Mouse (Mus musculus) stomach, embryonic 15.5 days (tissue): ENCODE data around the gene Pdia3. TPM values are rescaled to one million over a fixed set of nuclear protein-coding genes. Genes with fewer than 3 reads are reported as not detected.

ENCODE experiments used
- ATAC-seq: fragments of 200-750 bp; cut with Nextera tagmentation; 2 replicates; pipeline ENCODE4 v1.8.0; 2017; ENCODE audit warnings: low read depth, moderate number of reproducible peaks, moderate TSS enrichment; ENCODE audit not compliant: insufficient read depth, low FRiP score
- H3K27ac ChIP-seq: fragments of 300-500 bp; sonication (generic); 2 replicates; pipeline ENCODE4 v1.5.1; 2015; ENCODE audit warnings: mild to moderate bottlenecking, inconsistent platforms
- H3K27me3 ChIP-seq: fragments of 300-500 bp; sonication (generic); replicated peaks from 2 replicates; pipeline ENCODE4 v1.6.1; 2015; ENCODE audit warnings: inconsistent platforms
- H3K36me3 ChIP-seq: fragments of 300-500 bp; sonication (generic); 2 replicates; pipeline ENCODE4 v1.6.1; 2015; ENCODE audit warnings: inconsistent platforms
- H3K4me1 ChIP-seq: fragments of 300-500 bp; sonication (generic); 2 replicates; pipeline ENCODE4 v1.6.1; 2015; ENCODE audit warnings: inconsistent platforms
- H3K4me2 ChIP-seq: fragments of 300-500 bp; sonication (generic); 2 replicates; pipeline ENCODE4 v1.6.1; 2015; ENCODE audit warnings: mild to moderate bottlenecking, inconsistent platforms
- H3K4me3 ChIP-seq: fragments of 300-500 bp; sonication (generic); replicated peaks from 2 replicates; pipeline ENCODE4 v1.5.1; 2015; ENCODE audit warnings: inconsistent platforms
- H3K9ac ChIP-seq: fragments of 300-500 bp; sonication (generic); 2 replicates; pipeline ENCODE4 v1.6.1; 2015; ENCODE audit warnings: inconsistent platforms
- H3K9me3 ChIP-seq: fragments of 300-500 bp; sonication (generic); 2 replicates; pipeline ENCODE4 v1.6.1; 2016; ENCODE audit warnings: inconsistent platforms
- WGBS: fragments of 180-500 bp; shearing (Covaris S2); methylation state at CpG from one replicate; pipeline ENCODE4 v1.1.7; 2015; 5-methylcytosine and 5-hydroxymethylcytosine counted together
- polyA plus RNA-seq: library from polyadenylated mRNA; unstranded; fragments of >200 nt; fragmentation: Nextera tagmentation; extraction: Ambion mirVana; gene quantifications from 2 replicates; pipeline ENCODE4 v1.2.1, GENCODE M21; 2015

Gene Pdia3
- polyA plus RNA-seq, 1 experiment from 2014 or later = 742 TPM

DNA sequence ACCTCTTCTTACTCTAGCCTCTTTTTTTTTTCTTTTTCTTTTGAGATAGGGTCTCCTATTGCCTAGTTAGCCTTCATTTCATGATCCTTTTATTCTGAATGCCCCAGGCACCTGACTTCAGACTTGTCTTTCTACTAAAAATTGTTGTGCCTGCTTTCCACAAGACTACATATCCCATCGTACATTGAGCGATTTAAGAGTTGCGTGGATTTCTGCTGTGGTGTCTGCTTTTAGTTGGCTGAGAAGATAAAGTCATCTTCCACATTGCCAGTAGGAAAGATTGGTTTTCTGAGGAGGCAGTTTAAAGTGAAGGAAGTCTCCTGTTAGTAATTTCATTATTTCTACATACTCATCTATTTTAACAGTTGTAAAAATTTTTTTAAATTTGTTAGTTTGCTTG lies 2.0 kb downstream of the Pdia3 start:
- Histone ChIP-seq H3K27ac (no peak overlapping the region), H3K9me3 (no peaks in the 10 kb centered on the region), H3K4me2 (peak overlapping the region; percentile 65), H3K4me1 (peaks cover 24% of the 10 kb centered on the region; the same call in 1 of the 2 replicates), H3K4me3 (peak overlapping the region; percentile 67), H3K36me3 (peaks cover 10% of the 10 kb centered on the region; the same call in 1 of the 2 replicates), H3K27me3 (no peaks in the 10 kb centered on the region), H3K9ac (no peak overlapping the region)
- no peak for ATAC-seq
- 70% methylated on average over 3 of the region's 3 CpGs for WGBS

DNA sequence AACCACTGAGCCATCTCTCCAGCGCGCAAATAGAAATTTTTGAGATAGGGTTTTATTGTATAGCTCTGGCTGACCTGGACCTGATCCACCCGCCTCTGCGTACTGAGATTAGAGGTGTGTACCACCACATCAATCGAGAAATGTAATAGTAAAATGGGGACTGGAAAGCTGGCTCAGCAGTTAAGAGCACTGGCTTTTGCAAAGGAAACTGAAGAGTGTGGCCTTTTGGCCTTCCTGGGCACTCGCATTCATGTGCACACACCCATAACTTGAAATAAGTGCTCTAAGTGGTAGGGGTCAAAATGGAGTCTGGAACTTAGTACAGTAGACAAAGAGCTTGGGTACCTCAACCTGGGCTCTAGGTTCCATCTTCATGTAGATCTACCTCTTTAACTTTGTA lies 2.8 kb downstream of the Pdia3 start:
- H3K4me2 ChIP-seq = peak overlapping the region; percentile 29
- no peaks in the 10 kb centered on the region for H3K9me3 ChIP-seq
- WGBS = 80% methylated on average over 6 of the region's 6 CpGs
- H3K4me1 ChIP-seq = peaks cover 24% of the 10 kb centered on the region; the same call in 1 of the 2 replicates
- H3K9ac ChIP-seq = no peak overlapping the region
- H3K4me3 ChIP-seq = no peak overlapping the region; the same call in 1 of the 2 replicates
- no peak overlapping the region for H3K27ac ChIP-seq
- H3K27me3 ChIP-seq = no peaks in the 10 kb centered on the region
- H3K36me3 ChIP-seq = peaks cover 10% of the 10 kb centered on the region; the same call in 1 of the 2 replicates
- no peak for ATAC-seq

DNA sequence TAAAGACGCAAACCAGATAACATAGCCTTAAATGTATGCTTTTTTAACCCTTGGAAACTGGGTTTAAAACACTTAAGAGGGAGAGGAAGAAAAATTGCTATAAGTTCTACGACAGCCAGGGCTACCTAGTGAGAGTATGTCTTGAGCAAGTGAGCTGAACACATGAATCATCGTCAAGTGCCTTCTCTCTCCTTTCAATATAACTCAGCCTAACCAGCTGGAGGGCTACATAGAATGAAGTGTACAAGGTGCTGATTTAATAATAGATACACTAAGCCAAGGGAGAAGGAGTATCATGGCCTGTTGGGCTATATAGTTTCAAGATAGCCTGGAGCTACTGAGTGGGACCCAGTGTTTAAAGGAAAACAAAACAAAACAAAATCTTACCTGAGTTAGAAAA lies 4.9 kb downstream of the Pdia3 start:
- Histone ChIP-seq H3K4me2 (no peak overlapping the region), H3K36me3 (peaks cover 20% of the 10 kb centered on the region; the same call in 1 of the 2 replicates), H3K4me1 (peaks cover 21% of the 10 kb centered on the region; the same call in 1 of the 2 replicates), H3K4me3 (no peak overlapping the region), H3K9ac (no peak overlapping the region), H3K9me3 (no peaks in the 10 kb centered on the region), H3K27ac (no peak overlapping the region), H3K27me3 (no peaks in the 10 kb centered on the region)
- WGBS = 77% methylated on average over 3 of the region's 3 CpGs
- ATAC-seq = no peak

DNA sequence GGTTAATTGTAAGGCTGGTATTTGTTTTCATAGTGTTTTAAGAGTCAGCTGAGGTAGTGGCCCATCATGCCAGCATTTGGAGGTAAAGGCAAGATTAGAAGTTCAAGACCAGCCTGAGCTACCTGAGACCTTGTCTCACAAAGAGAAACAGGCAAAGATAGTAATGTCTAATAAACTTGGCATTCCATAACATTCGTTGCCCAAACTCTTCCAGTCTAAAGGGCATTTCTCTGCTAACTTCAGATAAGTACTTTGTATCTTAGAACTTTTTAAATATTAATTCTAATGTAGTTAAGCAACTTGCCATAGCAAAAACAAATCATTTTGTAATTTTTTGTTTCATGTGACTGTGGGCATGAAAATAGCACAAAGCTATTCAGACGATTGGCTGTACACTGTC lies 9.6 kb downstream of the Pdia3 start:
- no peak overlapping the region for H3K9ac ChIP-seq
- H3K27ac ChIP-seq = no peak overlapping the region
- H3K36me3 ChIP-seq = peaks cover 30% of the 10 kb centered on the region; the same call in 1 of the 2 replicates
- no peak for ATAC-seq
- no peak overlapping the region for H3K4me3 ChIP-seq
- 92% methylated on average over 2 of the region's 2 CpGs for WGBS
- 0 out of 2 replicates have a peak, but pooled peaks cover 10% of the 10 kb centered on the region for H3K4me1 ChIP-seq
- H3K9me3 ChIP-seq = no peaks in the 10 kb centered on the region
- H3K27me3 ChIP-seq = no peaks in the 10 kb centered on the region
- no peak overlapping the region for H3K4me2 ChIP-seq

DNA sequence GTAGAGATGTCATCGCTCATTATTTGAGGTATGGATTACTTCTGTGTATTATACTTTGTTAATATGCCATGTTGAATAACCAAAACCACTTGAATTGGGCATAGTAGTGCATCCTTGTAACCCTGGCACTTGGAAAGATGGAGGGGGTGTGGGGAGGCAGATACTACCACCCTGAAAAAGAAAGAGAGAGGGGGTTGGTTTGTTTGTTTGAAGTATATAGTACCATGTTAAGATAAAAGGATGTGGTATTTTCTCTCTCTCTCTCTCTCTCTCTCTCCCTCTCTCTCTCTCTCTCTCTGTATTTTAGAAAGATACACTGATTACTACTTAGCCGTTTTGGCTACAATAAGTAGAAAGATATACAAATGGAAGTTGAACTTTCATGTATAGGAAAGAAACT lies 12.3 kb downstream of the Pdia3 start:
- Histone ChIP-seq H3K36me3 (peaks cover 41% of the 10 kb centered on the region; the same call in 1 of the 2 replicates), H3K4me3 (no peak overlapping the region), H3K4me2 (no peak overlapping the region), H3K27ac (no peak overlapping the region), H3K27me3 (no peaks in the 10 kb centered on the region), H3K9me3 (no peaks in the 10 kb centered on the region), H3K9ac (no peak overlapping the region), H3K4me1 (no peaks in the 10 kb centered on the region)
- ATAC-seq = no peak
- WGBS = 88% methylated on average over 2 of the region's 2 CpGs

DNA sequence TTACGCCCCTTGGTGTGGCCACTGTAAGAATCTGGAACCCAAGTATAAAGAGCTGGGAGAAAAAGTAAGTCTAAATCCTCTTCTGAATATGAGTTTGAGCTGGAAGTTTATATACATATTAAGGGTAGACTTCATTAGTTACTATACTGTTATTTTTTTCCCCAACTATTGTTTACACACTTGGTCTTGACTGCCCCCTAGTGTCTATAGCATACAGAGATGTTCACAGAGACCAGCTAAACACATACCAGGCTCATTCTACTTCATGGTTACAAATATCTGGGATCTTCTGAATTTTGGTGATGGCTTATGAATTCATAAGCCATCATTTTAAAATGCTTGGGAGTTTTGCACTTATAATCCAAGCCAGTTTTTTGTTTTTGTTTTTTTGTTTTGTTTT lies 21.3 kb downstream of the Pdia3 start:
- Histone ChIP-seq H3K9ac (no peak overlapping the region), H3K9me3 (no peaks in the 10 kb centered on the region), H3K4me2 (no peak overlapping the region), H3K4me3 (no peak overlapping the region), H3K4me1 (no peaks in the 10 kb centered on the region), H3K27ac (no peak overlapping the region), H3K36me3 (peaks cover 77% of the 10 kb centered on the region), H3K27me3 (no peaks in the 10 kb centered on the region)
- ATAC-seq = no peak
- 97% methylated on average over 1 of the region's 1 CpGs for WGBS

DNA sequence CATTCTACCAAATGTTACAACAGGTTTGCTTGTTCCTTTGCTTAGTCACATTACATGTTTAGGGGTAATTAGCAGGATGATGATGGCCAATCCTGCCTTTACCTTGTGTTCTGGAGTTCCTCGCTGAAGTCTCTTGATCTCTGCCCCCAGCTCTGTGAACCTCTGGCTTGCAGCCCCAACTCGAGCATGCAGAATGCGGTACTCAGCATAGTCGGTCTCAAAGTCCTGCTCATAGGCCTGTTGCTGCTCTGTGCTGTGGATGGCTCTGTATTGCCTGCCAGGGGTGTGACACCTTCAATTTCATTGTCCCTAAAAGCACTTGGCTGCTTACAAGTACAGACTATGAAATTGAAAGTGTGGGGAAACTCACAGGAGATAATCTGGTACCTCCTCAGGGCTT lies 26.2 kb downstream of the Pdia3 start:
- H3K4me2 ChIP-seq = no peak overlapping the region

DNA sequence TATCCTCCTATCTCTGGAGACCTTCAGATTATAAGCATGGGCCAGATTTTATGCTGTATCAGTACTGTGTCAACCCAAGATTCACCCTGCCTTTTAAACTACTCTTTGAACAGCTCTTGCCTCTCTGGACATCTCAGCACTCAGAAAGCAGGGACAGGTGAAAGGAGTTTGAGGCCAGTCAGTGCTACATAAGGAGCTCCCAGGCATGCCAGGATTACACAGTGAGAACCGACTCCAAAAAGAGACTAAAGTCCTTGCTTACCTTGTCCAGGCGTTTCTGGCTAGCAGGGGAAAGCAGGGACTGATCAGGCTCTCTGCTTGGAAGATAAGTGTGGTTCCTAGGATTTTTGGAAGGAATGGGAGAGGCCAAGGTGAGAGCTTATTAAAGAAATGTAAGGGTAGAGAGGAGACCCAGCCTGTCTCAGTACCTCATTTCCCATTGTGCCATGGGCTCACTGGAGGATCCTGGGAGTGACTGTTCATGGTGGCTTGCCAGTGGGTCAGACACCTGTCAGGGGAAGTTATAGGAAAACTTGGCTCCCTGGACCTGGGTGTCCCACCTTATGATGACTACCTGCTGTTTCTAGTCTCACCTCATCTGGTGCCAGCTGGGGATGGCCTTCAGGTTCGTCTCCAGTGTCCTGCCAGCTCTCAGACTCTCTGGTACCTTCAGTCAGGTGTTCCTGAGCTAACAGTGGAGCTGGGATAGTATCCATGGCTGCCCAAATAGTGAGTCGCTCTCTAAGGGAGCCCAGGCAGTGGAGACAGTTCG lies 27.4 kb downstream of the Pdia3 start:
- Histone ChIP-seq H3K4me1 (peaks cover 12% of the 10 kb centered on the region), H3K27me3 (no peaks in the 10 kb centered on the region), H3K4me2 (peak overlapping the region; percentile 87; the same call in 1 of the 2 replicates), H3K9me3 (no peaks in the 10 kb centered on the region), H3K4me3 (no peak overlapping the region), H3K27ac (no peak overlapping the region), H3K36me3 (peaks cover 24% of the 10 kb centered on the region), H3K9ac (no peak overlapping the region)
- WGBS = 54% methylated on average over 5 of the region's 5 CpGs
- no peak for ATAC-seq

More for the DNA sequence above, 26.2 kb downstream of the Pdia3 start:
- H3K9me3 ChIP-seq = no peaks in the 10 kb centered on the region
- H3K27ac ChIP-seq = no peak overlapping the region
- H3K4me3 ChIP-seq = no peak overlapping the region
- H3K4me1 ChIP-seq = peaks cover 12% of the 10 kb centered on the region
- ATAC-seq = no peak
- no peak overlapping the region for H3K9ac ChIP-seq
- peaks cover 34% of the 10 kb centered on the region for H3K36me3 ChIP-seq
- WGBS = 75% methylated on average over 4 of the region's 4 CpGs
- H3K27me3 ChIP-seq = no peaks in the 10 kb centered on the region

DNA sequence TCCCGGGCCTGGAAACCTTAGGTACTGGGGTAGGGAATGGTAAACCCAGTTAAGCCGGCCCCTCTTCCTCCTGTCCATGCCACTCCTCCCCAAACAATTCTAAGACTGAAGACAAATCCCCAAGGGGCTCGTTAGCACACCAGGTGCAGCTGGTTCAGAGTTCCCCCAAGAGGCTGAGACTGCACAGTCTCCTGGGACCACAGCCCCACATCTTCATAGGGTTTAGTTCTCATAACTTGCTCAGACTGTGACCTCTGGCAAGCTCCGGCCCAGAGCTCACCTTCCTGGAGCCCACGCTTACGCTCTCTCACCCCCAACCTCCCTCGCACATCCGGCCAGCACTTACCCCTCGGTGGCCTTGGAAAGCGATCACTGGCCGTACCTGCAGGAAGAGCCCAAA lies 28.2 kb downstream of the Pdia3 start:
- no peaks in the 10 kb centered on the region for H3K9me3 ChIP-seq
- H3K4me1 ChIP-seq = peaks cover 12% of the 10 kb centered on the region
- no peak overlapping the region for H3K9ac ChIP-seq
- peak; percentile 7; the same call in 1 of the 2 replicates for ATAC-seq
- peaks cover 22% of the 10 kb centered on the region for H3K36me3 ChIP-seq
- H3K4me3 ChIP-seq = peak overlapping the region; percentile 45
- H3K27ac ChIP-seq = no peak overlapping the region
- H3K4me2 ChIP-seq = peak overlapping the region; percentile 87
- H3K27me3 ChIP-seq = no peaks in the 10 kb centered on the region
- 10% methylated on average over 11 of the region's 11 CpGs for WGBS

DNA sequence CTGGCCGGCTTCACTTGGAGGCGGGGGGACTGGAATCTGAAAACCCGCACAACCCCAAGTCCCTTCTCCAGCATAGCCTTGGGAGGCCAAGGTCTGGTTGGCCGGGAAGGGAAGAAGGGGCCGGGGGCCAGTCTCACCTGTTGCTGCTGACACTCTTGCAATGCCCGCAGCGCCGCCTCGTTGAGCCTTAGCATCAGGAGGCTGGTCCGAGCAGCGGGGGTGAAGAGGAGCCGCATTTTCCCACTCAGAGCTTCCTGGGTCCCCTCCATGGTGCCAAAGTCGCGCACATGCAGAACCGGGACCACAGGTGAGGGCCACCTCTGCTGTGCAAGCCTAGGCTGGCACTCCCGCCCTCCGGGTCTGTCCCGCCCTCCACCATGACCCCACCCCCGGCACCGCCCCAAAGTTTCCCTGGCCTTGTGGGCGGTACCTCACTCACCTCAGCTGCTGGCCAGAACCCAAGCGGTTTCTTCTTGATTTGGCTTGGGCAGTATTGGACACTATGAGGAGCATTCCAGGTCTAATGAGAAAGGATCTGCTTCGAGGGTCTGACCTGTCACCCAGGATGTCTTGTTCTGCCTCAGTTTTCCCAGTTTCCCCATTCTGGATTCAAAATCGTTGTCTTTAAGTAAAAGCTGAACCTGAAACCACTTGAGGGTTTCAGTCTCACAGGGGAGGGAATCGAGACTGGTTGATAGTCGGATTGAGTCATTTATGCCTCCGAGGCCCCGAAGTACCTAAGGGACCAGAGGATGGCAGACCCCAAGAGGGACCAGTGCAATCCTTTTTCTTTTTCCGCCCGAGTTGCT lies 28.9 kb downstream of the Pdia3 start:
- peak overlapping the region; percentile 45 for H3K4me3 ChIP-seq
- H3K27me3 ChIP-seq = no peaks in the 10 kb centered on the region
- peak overlapping the region; percentile 33; the same call in 1 of the 2 replicates for H3K9ac ChIP-seq
- peak; percentile 91 for ATAC-seq
- peak overlapping the region; percentile 87 for H3K4me2 ChIP-seq
- no peaks in the 10 kb centered on the region for H3K9me3 ChIP-seq
- peaks cover 12% of the 10 kb centered on the region for H3K4me1 ChIP-seq
- no peak overlapping the region for H3K27ac ChIP-seq
- H3K36me3 ChIP-seq = peaks cover 16% of the 10 kb centered on the region
- WGBS = 1% methylated on average over 30 of the region's 30 CpGs

DNA sequence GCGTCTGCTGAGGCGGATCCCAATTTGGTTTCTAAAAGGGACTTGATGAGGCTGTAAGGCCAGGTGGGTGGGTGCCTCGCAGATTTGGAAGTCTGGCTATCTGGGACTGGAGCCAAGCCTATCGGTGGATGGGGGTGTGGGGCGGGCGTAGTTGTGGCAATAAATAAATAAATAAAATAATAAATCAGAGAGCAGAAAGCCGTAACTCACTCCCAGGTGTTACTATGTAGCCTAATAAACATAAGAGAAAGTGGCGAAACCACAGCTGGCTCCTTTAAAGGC lies 29.4 kb downstream of the Pdia3 start:
- Histone ChIP-seq H3K4me1 (peaks cover 12% of the 10 kb centered on the region), H3K4me3 (peak overlapping the region; percentile 45), H3K27me3 (no peaks in the 10 kb centered on the region), H3K36me3 (peaks cover 13% of the 10 kb centered on the region), H3K9me3 (no peaks in the 10 kb centered on the region), H3K9ac (no peak overlapping the region), H3K4me2 (peak overlapping the region; percentile 87), H3K27ac (no peak overlapping the region)
- ATAC-seq = no peak
- 14% methylated on average over 8 of the region's 8 CpGs for WGBS

DNA sequence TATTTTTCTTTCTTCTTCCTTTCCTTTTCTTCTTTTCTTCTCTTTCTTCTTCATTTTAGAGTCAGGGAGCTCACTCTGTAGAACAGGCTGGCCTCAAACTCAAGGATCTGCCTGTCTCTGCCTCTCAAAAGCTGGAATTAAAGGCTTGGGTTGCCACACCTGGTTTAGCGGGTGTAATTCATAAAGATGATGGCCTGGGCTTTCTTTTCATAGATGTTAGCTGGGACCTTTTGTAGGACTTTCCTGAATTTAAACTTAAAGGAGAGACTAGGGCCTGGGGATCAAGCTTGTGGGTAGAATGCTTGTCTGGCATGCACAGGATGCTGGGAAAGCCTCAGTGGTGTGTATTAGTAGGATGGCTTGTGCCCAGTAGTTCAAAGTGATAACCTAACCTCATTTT lies 30.6 kb downstream of the Pdia3 start, which contains the start of gene Ell3:
Ell3 (minus strand) TSS at position 101 of the 400 bp plus-strand sequence.
- Histone ChIP-seq H3K36me3 (peaks cover 4% of the 10 kb centered on the region; the same call in 1 of the 2 replicates), H3K4me2 (peak within 1 kb of the TSS; percentile 87), H3K4me1 (peaks cover 12% of the 10 kb centered on the region), H3K9me3 (no peaks in the 10 kb centered on the region), H3K9ac (no peak within 1 kb of the TSS), H3K27ac (no peak within 1 kb of the TSS), H3K27me3 (no peaks in the 10 kb centered on the region), H3K4me3 (peak within 1 kb of the TSS; percentile 45; the same call in 1 of the 2 replicates)
- WGBS = 83% methylated on average over 1 of the region's 1 CpGs
- no peak for ATAC-seq
